Mouse (Mus musculus): ENCODE results near the gene Mpzl2. TPM values are rescaled to one million over a fixed set of nuclear protein-coding genes. Genes with fewer than 3 reads are reported as not detected.

Gene Mpzl2
- polyA plus RNA-seq, 1 experiment from 2014 or later: 1.0 TPM

GRCm38 (mm10) chr9:45098426-45098825 lies 58.8 kb downstream of the Mpzl2 start:
- H3K4me1 ChIP-seq: peaks cover 4% of the 10 kb centered on the region
- DNase-seq (ENCODE audit: low spot score): no peak
- no peak overlapping the region for H3K4me3 ChIP-seq
- H3K36me3 ChIP-seq: no peaks in the 10 kb centered on the region
- WGBS: 58% methylated on average over 3 of the region's 3 CpGs
- H3K27me3 ChIP-seq (ENCODE audit: low read depth, poor library complexity, severe bottlenecking): peaks cover 6% of the 10 kb centered on the region; the same call in 1 of the 2 replicates
- H3K9me3 ChIP-seq (replicated peaks): no peaks in the 10 kb centered on the region
- H3K27ac ChIP-seq (replicated peaks): no peak overlapping the region

- H3K4me1 ChIP-seq: peaks cover 4% of the 10 kb centered on the region
- H3K36me3 ChIP-seq: no peaks in the 10 kb centered on the region
- H3K9me3 ChIP-seq (replicated peaks): no peaks in the 10 kb centered on the region
- no peaks in the 10 kb centered on the region for H3K27me3 ChIP-seq (ENCODE audit: low read depth, poor library complexity, severe bottlenecking)
- WGBS: 91% methylated on average over 1 of the region's 1 CpGs
- H3K4me3 ChIP-seq: no peak overlapping the region
- no peak for DNase-seq (ENCODE audit: low spot score)
- no peak overlapping the region for H3K27ac ChIP-seq (replicated peaks)
Measured at GRCm38 (mm10) chr9:45102528-45102927, 62.9 kb downstream of the Mpzl2 start.

GRCm38 (mm10) chr9:45103211-45103979 lies 63.8 kb downstream of the Mpzl2 start:
- no peaks in the 10 kb centered on the region for H3K27me3 ChIP-seq (ENCODE audit: low read depth, poor library complexity, severe bottlenecking)
- WGBS: 81% methylated on average over 11 of the region's 11 CpGs
- no peak for DNase-seq (ENCODE audit: low spot score)

More at GRCm38 (mm10) chr9:45103211-45103979, 63.8 kb downstream of the Mpzl2 start:
- H3K27ac ChIP-seq (replicated peaks): no peak overlapping the region
- no peak overlapping the region for H3K4me3 ChIP-seq
- H3K4me1 ChIP-seq: peaks cover 4% of the 10 kb centered on the region
- no peaks in the 10 kb centered on the region for H3K36me3 ChIP-seq
- no peaks in the 10 kb centered on the region for H3K9me3 ChIP-seq (replicated peaks)

Other genes starting within 250 kb of the Mpzl2 start
- gene Tmem25, start 240.5 kb upstream of the Mpzl2 start, polyA plus RNA-seq (2016; fragmentation: Nextera tagmentation; extraction: Ambion mirVana): 1.8 and 3.2 TPM in 2 replicates
- 0.26 TPM in 1 of 2 replicates, not detected in the other for gene Ttc36, start 236.7 kb upstream of the Mpzl2 start, polyA plus RNA-seq (2016; fragmentation: Nextera tagmentation; extraction: Ambion mirVana)
- gene Kmt2a, start 158.5 kb upstream of the Mpzl2 start, polyA plus RNA-seq (2016; fragmentation: Nextera tagmentation; extraction: Ambion mirVana): 11.1 and 12.5 TPM in 2 replicates
- 541 and 557 TPM in 2 replicates for gene Atp5l, start 119.1 kb upstream of the Mpzl2 start, polyA plus RNA-seq (2016; fragmentation: Nextera tagmentation; extraction: Ambion mirVana)
- gene Ube4a, start 74.2 kb upstream of the Mpzl2 start, polyA plus RNA-seq (2016; fragmentation: Nextera tagmentation; extraction: Ambion mirVana): 24.2 and 26.8 TPM in 2 replicates
- not detected in 2 replicates for gene Cd3g, start 59.4 kb upstream of the Mpzl2 start, polyA plus RNA-seq (2016; fragmentation: Nextera tagmentation; extraction: Ambion mirVana)
- not detected in 2 replicates for gene Cd3d, start 58.0 kb upstream of the Mpzl2 start, polyA plus RNA-seq (2016; fragmentation: Nextera tagmentation; extraction: Ambion mirVana)
- not detected in 2 replicates for gene Cd3e, start 30.2 kb upstream of the Mpzl2 start, polyA plus RNA-seq (2016; fragmentation: Nextera tagmentation; extraction: Ambion mirVana)
- gene Mpzl3, start 15.4 kb downstream of the Mpzl2 start, polyA plus RNA-seq (2016; fragmentation: Nextera tagmentation; extraction: Ambion mirVana): 2.4 and 3.5 TPM in 2 replicates
- gene Jaml, start 39.4 kb downstream of the Mpzl2 start, polyA plus RNA-seq (2016; fragmentation: Nextera tagmentation; extraction: Ambion mirVana): 0.10 and 0.14 TPM in 2 replicates
- gene Scn2b, start 78.0 kb downstream of the Mpzl2 start, polyA plus RNA-seq (2016; fragmentation: Nextera tagmentation; extraction: Ambion mirVana): 4.2 and 5.6 TPM in 2 replicates
- gene Scn4b, start 98.6 kb downstream of the Mpzl2 start, polyA plus RNA-seq (2016; fragmentation: Nextera tagmentation; extraction: Ambion mirVana): 0.16 and 0.28 TPM in 2 replicates
- not detected in 2 replicates for gene BC049352, start 142.2 kb downstream of the Mpzl2 start, polyA plus RNA-seq (2016; fragmentation: Nextera tagmentation; extraction: Ambion mirVana)
- gene Tmprss4, start 164.3 kb downstream of the Mpzl2 start, polyA plus RNA-seq (2016; fragmentation: Nextera tagmentation; extraction: Ambion mirVana): not detected in 2 replicates
- gene Il10ra, start 229.3 kb downstream of the Mpzl2 start, polyA plus RNA-seq (2016; fragmentation: Nextera tagmentation; extraction: Ambion mirVana): 0.62 and 0.89 TPM in 2 replicates